10 mouse cellular contexts compared by ENCODE assay signal in genomic region chr1:133889949-133890598, GRCm38 (mm10). TPM values are rescaled to one million over a fixed set of nuclear protein-coding genes. Genes with fewer than 3 reads are reported as not detected.
DNase-seq lines count a peak whose midpoint lies in the region; ATAC-seq and TF ChIP-seq lines count a peak whose summit lies in the region.
"Had no signal": no experiment of that assay in that cellular context is flagged by ENCODE, and none has a peak within 500 bp of the region (broad histone marks: within the 10 kb centered on the region; RNA-seq: fewer than 3 reads in every experiment).

No protein-coding gene starts in this region.

- 12% methylated on average over 20 of the region's 20 CpGs for WGBS in forebrain, embryonic 10.5 days
- 36% methylated on average over 20 of the region's 20 CpGs for WGBS in intestine, postnatal 0 days
- 20% methylated on average over 20 of the region's 20 CpGs for WGBS in neural tube, embryonic 11.5 days
- 45% methylated on average over 20 of the region's 20 CpGs for WGBS in cerebellum, adult 2 months

- no peak for ATAC-seq in intestine, postnatal 0 days
- no peak for ATAC-seq in neural tube, embryonic 11.5 days (ENCODE audit: insufficient read depth, low FRiP score, low TSS enrichment)
- no peak for ATAC-seq in activated CD4-positive, CD25-positive, alpha-beta regulatory T cell, adult 4 months

- peak overlapping the region; percentile 42 for H3K4me2 ChIP-seq in intestine, postnatal 0 days (replicated peaks; ENCODE audit: low read depth)
- peak overlapping the region; percentile 11 for H3K4me2 ChIP-seq in neural tube, embryonic 11.5 days (ENCODE audit: low read depth)

- H3K4me3 ChIP-seq in layer of hippocampus, adult 2 months = peak overlapping the region; percentile 26; the same call in 1 of the 2 replicates
- peak overlapping the region; percentile 37 for H3K4me3 ChIP-seq in forebrain, embryonic 10.5 days
- no peak overlapping the region for H3K4me3 ChIP-seq in intestine, postnatal 0 days (ENCODE audit: low read depth, low read length)
- H3K4me3 ChIP-seq in neural tube, embryonic 11.5 days (ENCODE audit: low read depth, low read length) = no peak overlapping the region
- no peak overlapping the region for H3K4me3 ChIP-seq in cerebellum, adult 2 months (replicated peaks; ENCODE audit: insufficient read depth, low read depth, low read length)

- peaks cover 68% of the 10 kb centered on the region for H3K27me3 ChIP-seq in forebrain, embryonic 10.5 days (ENCODE audit: poor library complexity, severe bottlenecking)
- no peaks in the 10 kb centered on the region for H3K27me3 ChIP-seq in intestine, postnatal 0 days (replicated peaks; ENCODE audit: control insufficient read depth, insufficient read depth, low read length)
- H3K27me3 ChIP-seq in neural tube, embryonic 11.5 days (ENCODE audit: control insufficient read depth, insufficient read depth, low read length) = no peaks in the 10 kb centered on the region
- H3K27me3 ChIP-seq in cerebellum, adult 2 months (ENCODE audit: control insufficient read depth, insufficient read depth, low read length) = no peaks in the 10 kb centered on the region

- no peak overlapping the region for H3K27ac ChIP-seq in layer of hippocampus, adult 2 months
- H3K27ac ChIP-seq in forebrain, embryonic 10.5 days = peak overlapping the region; percentile 72
- no peak overlapping the region for H3K27ac ChIP-seq in intestine, postnatal 0 days (ENCODE audit: low read depth, low read length)
- no peak overlapping the region for H3K27ac ChIP-seq in neural tube, embryonic 11.5 days (ENCODE audit: low read depth, low read length)
- H3K27ac ChIP-seq in cerebellum, adult 2 months (ENCODE audit: insufficient read depth, low read length) = no peak overlapping the region
- H3K27ac ChIP-seq: macrophage had no signal

- no peaks in the 10 kb centered on the region for H3K9me3 ChIP-seq in forebrain, embryonic 10.5 days
- no peaks in the 10 kb centered on the region for H3K9me3 ChIP-seq in intestine, postnatal 0 days (ENCODE audit: control insufficient read depth)
- H3K9me3 ChIP-seq in neural tube, embryonic 11.5 days (ENCODE audit: control insufficient read depth, low read length) = no peaks in the 10 kb centered on the region
- H3K9me3 ChIP-seq: G1E had no signal

- H3K4me1 ChIP-seq in forebrain, embryonic 10.5 days = peaks cover 76% of the 10 kb centered on the region
- peaks cover 15% of the 10 kb centered on the region; the same call in 1 of the 2 replicates for H3K4me1 ChIP-seq in intestine, postnatal 0 days (replicated peaks; ENCODE audit: control insufficient read depth, insufficient read depth, low read length)
- H3K4me1 ChIP-seq in neural tube, embryonic 11.5 days (ENCODE audit: control insufficient read depth, insufficient read depth, low read length) = peaks cover 34% of the 10 kb centered on the region
- H3K4me1 ChIP-seq in cerebellum, adult 2 months (ENCODE audit: control insufficient read depth, insufficient read depth, low read length) = peaks cover 21% of the 10 kb centered on the region

- no peak for TF ChIP-seq CTCF in layer of hippocampus, adult 2 months (conservative IDR thresholded peaks at IDR 0.05)
- no peak for TF ChIP-seq CTCF in intestine, postnatal 0 days (IDR thresholded peaks at IDR 0.05; ENCODE audit: low read depth)
- TF ChIP-seq CTCF in cerebellum, adult 2 months (IDR thresholded peaks at IDR 0.05; ENCODE audit: borderline replicate concordance, insufficient read depth, low read depth, low read length) = no peak

- DNase-seq in layer of hippocampus, adult 2 months (ENCODE audit: low spot score in 2 of 2) = no peak
- DNase-seq in layer of hippocampus, adult 18-20 months (ENCODE audit: low spot score in 2 of 2) = no peak
- DNase-seq in forebrain, embryonic 10.5 days (ENCODE audit: extremely low spot score, low spot score) = peak; percentile 55
- no peak for DNase-seq in neural tube, embryonic 11.5 days (ENCODE audit: low spot score)
- no peak for DNase-seq in cerebellum, adult 2 months
- DNase-seq in layer of hippocampus, adult 11-12 months (ENCODE audit: low spot score) = no peak

- TF ChIP-seq POLR2A in cerebellum, adult 2 months (IDR thresholded peaks at IDR 0.05; ENCODE audit: borderline replicate concordance, insufficient read depth, low read length) = no peak

- H3K36me3 ChIP-seq in forebrain, embryonic 10.5 days (replicated peaks) = no peaks in the 10 kb centered on the region
- H3K36me3 ChIP-seq in intestine, postnatal 0 days (ENCODE audit: control insufficient read depth, insufficient read depth) = no peaks in the 10 kb centered on the region
- H3K36me3 ChIP-seq in neural tube, embryonic 11.5 days (ENCODE audit: control insufficient read depth, insufficient read depth, low read length) = no peaks in the 10 kb centered on the region
- H3K36me3 ChIP-seq: G1E had no signal

- no peak overlapping the region for H3K9ac ChIP-seq in intestine, postnatal 0 days (ENCODE audit: low read depth, low read length)
- peak overlapping the region; percentile 15; the same call in 1 of the 2 replicates for H3K9ac ChIP-seq in neural tube, embryonic 11.5 days (ENCODE audit: low read length)

RNA-seq across cellular contexts. Expression of gene Optc, which starts 17.7 kb away (rescaled TPM):
- under 1 TPM in 1 of 2 experiments, not detected in 1; 0.31 TPM for total RNA-seq in layer of hippocampus, adult 2 months (2021)
- total RNA-seq in layer of hippocampus, adult 18-20 months (2021) = under 1 TPM; 0.35 to 0.41 TPM
- 1.2 and 2.3 TPM in 2 replicates for polyA plus RNA-seq in forebrain, embryonic 10.5 days (2016; fragmentation: Nextera tagmentation; extraction: Ambion mirVana)
- polyA plus RNA-seq in intestine, postnatal 0 days (2015; fragmentation: Nextera tagmentation; extraction: Ambion mirVana) = 0.82 and 0.94 TPM in 2 replicates
- polyA plus RNA-seq in neural tube, embryonic 11.5 days (2014; fragmentation: Nextera tagmentation; extraction: Ambion mirVana) = 1.5 and 2.5 TPM in 2 replicates
- 2.2 and 2.4 TPM in 2 replicates for polyA plus RNA-seq in cerebellum, adult 2 months (2012; rRNA removed)
- not detected for polyA plus RNA-seq in activated CD4-positive, CD25-positive, alpha-beta regulatory T cell, adult 4 months (2017; shearing (Covaris generic))
- total RNA-seq: G1E had no signal
- polyA plus RNA-seq: G1E, macrophage had no signal

RNA-seq across cellular contexts. Expression of gene Prelp, which starts 31.1 kb away (rescaled TPM):
- 10 to 100 TPM; 13.8 to 18.0 TPM for total RNA-seq in layer of hippocampus, adult 2 months (2021)
- 10 to 100 TPM; 18.8 to 25.6 TPM for total RNA-seq in layer of hippocampus, adult 18-20 months (2021)
- polyA plus RNA-seq in forebrain, embryonic 10.5 days (2016; fragmentation: Nextera tagmentation; extraction: Ambion mirVana) = 0.36 and 0.90 TPM in 2 replicates
- 3.3 and 4.1 TPM in 2 replicates for polyA plus RNA-seq in intestine, postnatal 0 days (2015; fragmentation: Nextera tagmentation; extraction: Ambion mirVana)
- polyA plus RNA-seq in neural tube, embryonic 11.5 days (2014; fragmentation: Nextera tagmentation; extraction: Ambion mirVana) = 2.5 and 3.1 TPM in 2 replicates
- 7.5 and 10.6 TPM in 2 replicates for polyA plus RNA-seq in cerebellum, adult 2 months (2012; rRNA removed)
- not detected for polyA plus RNA-seq in activated CD4-positive, CD25-positive, alpha-beta regulatory T cell, adult 4 months (2017; shearing (Covaris generic))

Comparison
In these comparisons a context has a peak if more than half of its experiments do, and no peak if none do; other contexts are left out.
1. H3K4me3 ChIP-seq: peak in layer of hippocampus, adult 2 months (single experiment) and forebrain, embryonic 10.5 days (single experiment); none in intestine, postnatal 0 days (single experiment), neural tube, embryonic 11.5 days (single experiment) and cerebellum, adult 2 months (single experiment).